11 mouse cellular contexts compared by ENCODE assay signal in genomic region chr8:72512648-72513047, GRCm38 (mm10).
"Had no signal": no experiment of that assay in that cellular context is flagged by ENCODE, and none has a peak within 500 bp of the region (broad histone marks: within the 10 kb centered on the region; RNA-seq: fewer than 3 reads in every experiment).

No protein-coding gene starts in this region.

- DNase-seq: kidney, postnatal 4 days; liver; lung, adult 2 months; lung, postnatal 36 days; right cerebral cortex, postnatal 14 days; thymus, adult 18-20 months; thymus, postnatal 14 days had no signal

- H3K9ac ChIP-seq: limb, embryonic 12.5 days; liver, embryonic 15.5 days; midbrain, embryonic 13.5 days had no signal

- H3K4me2 ChIP-seq: limb, embryonic 12.5 days; liver, embryonic 15.5 days; midbrain, embryonic 13.5 days had no signal

- H3K4me3 ChIP-seq: layer of hippocampus, adult 2 months; limb, embryonic 12.5 days; liver, embryonic 15.5 days; midbrain, embryonic 13.5 days had no signal

- H3K27ac ChIP-seq: layer of hippocampus, adult 2 months; limb, embryonic 12.5 days; liver, embryonic 15.5 days; midbrain, embryonic 13.5 days had no signal

- ATAC-seq: midbrain, embryonic 13.5 days had no signal

- H3K27me3 ChIP-seq: limb, embryonic 12.5 days; liver, embryonic 15.5 days; midbrain, embryonic 13.5 days had no signal

- H3K36me3 ChIP-seq: midbrain, embryonic 13.5 days had no signal

- H3K9me3 ChIP-seq: limb, embryonic 12.5 days; liver, embryonic 15.5 days; midbrain, embryonic 13.5 days had no signal
